Mouse (Mus musculus): ENCODE data around the gene BC005561. TPM values are rescaled to one million over a fixed set of nuclear protein-coding genes. Genes with fewer than 3 reads are reported as not detected.
"Not testable (repeated sequence)": the region's sequence is repeated elsewhere in the genome, so short reads cannot be mapped to it uniquely, and the experiment has no call there.

BC005561 gene
- polyA plus RNA-seq, 1 experiment from 2014 or later: 13.2 TPM

DNA sequence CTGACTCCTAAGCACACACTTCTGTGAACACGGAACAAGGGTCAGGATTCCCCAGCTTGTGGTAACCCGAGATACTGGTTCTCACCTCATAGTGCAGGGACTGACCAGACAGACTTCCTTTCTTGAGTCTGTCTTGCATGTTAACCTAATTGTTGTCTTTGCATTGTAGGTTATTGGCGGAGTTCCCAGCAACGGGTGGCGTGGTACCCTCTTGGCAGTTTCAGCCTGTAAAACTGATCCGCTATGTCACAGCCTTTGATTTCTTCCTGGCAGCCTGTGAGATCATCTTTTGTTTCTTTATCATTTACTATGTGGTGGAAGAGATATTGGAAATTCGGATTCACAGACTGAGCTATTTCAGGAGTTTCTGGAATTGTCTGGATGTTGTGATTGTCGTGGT, 25.3 kb upstream of the BC005561 start:
- H3K27ac ChIP-seq: no peak overlapping the region
- H3K4me1 ChIP-seq: no peaks in the 10 kb centered on the region
- H3K4me3 ChIP-seq: no peak overlapping the region
- WGBS: 69% methylated on average over 8 of the region's 8 CpGs
- no peaks in the 10 kb centered on the region for H3K27me3 ChIP-seq (replicated peaks)
- ATAC-seq (replicated peaks): no peak
- no peaks in the 10 kb centered on the region for H3K9me3 ChIP-seq
- no peak overlapping the region for H3K4me2 ChIP-seq
- H3K9ac ChIP-seq: no peak overlapping the region
- peaks cover 37% of the 10 kb centered on the region for H3K36me3 ChIP-seq (replicated peaks)

DNA sequence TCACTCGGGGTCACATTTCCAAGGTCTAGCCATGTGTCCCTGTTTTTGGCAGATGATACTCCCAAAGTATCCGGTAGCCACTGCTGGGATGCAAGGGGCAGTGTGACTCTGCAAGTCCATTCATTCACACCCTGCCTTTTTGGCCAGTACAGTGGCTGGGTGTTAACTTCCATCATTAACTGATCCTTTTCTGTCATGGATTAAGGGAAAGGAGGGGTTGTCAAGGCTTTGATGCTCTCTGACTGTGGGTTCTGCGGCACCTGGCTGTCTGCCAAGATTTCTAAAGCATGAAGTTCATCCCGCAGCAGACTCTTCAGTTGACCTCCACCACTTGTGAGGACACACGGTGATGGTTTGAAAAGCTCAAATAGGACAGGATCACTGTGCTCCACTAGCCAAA, 16.6 kb upstream of the BC005561 start:
- no peaks in the 10 kb centered on the region for H3K9me3 ChIP-seq
- no peak overlapping the region for H3K4me3 ChIP-seq
- WGBS: 60% methylated on average over 5 of the region's 5 CpGs
- peaks cover 34% of the 10 kb centered on the region for H3K36me3 ChIP-seq (replicated peaks)
- no peak for ATAC-seq (replicated peaks)
- H3K27ac ChIP-seq: no peak overlapping the region
- H3K27me3 ChIP-seq (replicated peaks): no peaks in the 10 kb centered on the region
- H3K4me1 ChIP-seq: no peaks in the 10 kb centered on the region
- no peak overlapping the region for H3K9ac ChIP-seq
- H3K4me2 ChIP-seq: no peak overlapping the region

DNA sequence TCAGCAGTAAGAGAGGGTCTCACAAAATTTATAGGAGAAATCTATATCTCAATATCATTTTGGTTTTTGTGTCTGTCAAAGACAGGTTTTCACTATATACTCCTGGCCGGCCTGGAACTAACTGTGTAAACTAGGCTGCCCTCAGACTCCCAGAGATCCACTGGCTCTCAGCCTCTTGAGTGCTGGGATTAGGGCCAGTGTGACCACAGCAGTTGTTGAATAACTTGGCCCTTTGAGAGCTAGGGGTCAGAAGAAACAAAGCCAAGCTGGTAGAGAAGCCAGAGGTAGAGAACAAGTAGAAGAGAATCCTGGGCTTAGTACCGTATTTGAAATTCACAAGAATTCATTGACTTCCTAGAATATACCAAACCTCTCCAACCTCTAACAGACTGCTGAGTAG, 3.3 kb upstream of the BC005561 start:
- ATAC-seq (replicated peaks): no peak
- peaks cover 11% of the 10 kb centered on the region for H3K4me1 ChIP-seq
- WGBS: 82% methylated on average over 2 of the region's 2 CpGs

DNA sequence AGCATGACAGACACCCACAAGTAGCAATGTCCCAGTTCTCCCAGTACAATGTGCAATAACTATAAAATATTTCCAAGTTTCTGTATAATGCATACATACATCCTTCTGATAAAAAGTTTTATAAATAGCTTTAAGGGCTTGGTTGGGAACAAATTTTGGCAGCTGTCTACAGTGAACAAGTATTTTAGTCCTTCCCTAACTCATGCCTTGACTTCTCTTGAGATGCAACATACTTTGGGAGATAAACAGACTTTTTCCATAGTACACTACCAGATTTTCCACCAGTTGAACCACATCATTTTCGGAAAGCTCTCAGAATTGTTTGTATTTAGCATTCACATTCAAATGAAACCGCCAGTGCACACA, 340 bp upstream of the BC005561 start:
- peak overlapping the region; percentile 90 for H3K4me3 ChIP-seq
- peak overlapping the region; percentile 73; the same call in 1 of the 2 replicates for H3K9ac ChIP-seq
- peak overlapping the region; percentile 70 for H3K4me2 ChIP-seq
- no peaks in the 10 kb centered on the region for H3K9me3 ChIP-seq
- 0% methylated on average over 2 of the region's 2 CpGs for WGBS
- H3K36me3 ChIP-seq (replicated peaks): peaks cover 11% of the 10 kb centered on the region; the same call in 1 of the 2 replicates
- ATAC-seq (replicated peaks): peak; percentile 17
- no peaks in the 10 kb centered on the region for H3K27me3 ChIP-seq (replicated peaks)
- H3K4me1 ChIP-seq: peaks cover 11% of the 10 kb centered on the region
- peak overlapping the region; percentile 50; the same call in 1 of the 2 replicates for H3K27ac ChIP-seq

More for the DNA sequence above, 3.3 kb upstream of the BC005561 start:
- H3K9ac ChIP-seq: no peak overlapping the region
- no peak overlapping the region for H3K4me2 ChIP-seq
- no peaks in the 10 kb centered on the region for H3K9me3 ChIP-seq
- no peak overlapping the region for H3K27ac ChIP-seq
- H3K27me3 ChIP-seq (replicated peaks): no peaks in the 10 kb centered on the region
- H3K4me3 ChIP-seq: no peak overlapping the region
- H3K36me3 ChIP-seq (replicated peaks): peaks cover 19% of the 10 kb centered on the region; the same call in 1 of the 2 replicates

DNA sequence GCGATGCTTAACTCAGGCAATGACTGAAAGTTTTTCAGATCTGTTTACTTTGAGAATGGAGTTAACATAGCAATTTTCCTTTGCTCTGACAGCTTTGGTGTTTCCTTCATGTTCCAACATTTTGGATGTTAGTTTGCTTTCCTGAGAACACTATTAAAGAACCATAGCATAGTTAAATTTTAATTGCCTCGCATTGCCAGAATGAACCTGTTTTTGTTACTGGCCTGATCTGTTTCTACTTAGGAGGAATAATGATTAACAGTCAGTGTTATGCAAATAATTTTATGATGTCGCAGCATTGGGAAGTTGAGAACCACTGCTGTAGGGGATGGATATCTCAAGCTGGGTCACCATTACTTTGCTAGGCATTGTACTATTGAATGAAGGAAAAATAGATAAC, 3.1 kb downstream of the BC005561 start:
- Histone ChIP-seq H3K9ac (no peak overlapping the region), H3K27ac (no peak overlapping the region), H3K4me1 (peaks cover 11% of the 10 kb centered on the region), H3K36me3 (replicated peaks) (peaks cover 9% of the 10 kb centered on the region), H3K4me3 (no peak overlapping the region), H3K27me3 (replicated peaks) (no peaks in the 10 kb centered on the region), H3K9me3 (peaks cover 12% of the 10 kb centered on the region; the same call in 1 of the 2 replicates), H3K4me2 (no peak overlapping the region)
- no peak for ATAC-seq (replicated peaks)
- WGBS: 94% methylated on average over 3 of the region's 3 CpGs

DNA sequence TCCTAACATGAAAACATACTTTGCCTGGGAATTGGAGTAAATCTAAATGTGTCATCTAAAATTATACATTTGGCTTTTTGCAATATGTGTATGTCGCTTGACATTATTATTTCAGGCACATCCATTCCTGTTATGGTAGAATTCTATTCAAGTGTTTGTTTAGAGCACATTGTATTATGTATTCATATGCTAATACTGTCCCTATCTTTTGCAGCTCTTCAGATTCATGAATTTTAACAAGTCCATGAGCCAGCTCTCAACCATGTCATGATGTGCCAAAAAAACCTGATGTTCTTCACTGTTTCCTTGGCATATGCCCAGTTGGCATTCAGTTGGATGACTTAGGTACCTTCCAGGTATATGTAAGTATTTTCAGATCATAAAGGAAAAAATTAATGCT, 30.5 kb downstream of the BC005561 start:
- no peak overlapping the region for H3K4me2 ChIP-seq
- no peak overlapping the region for H3K9ac ChIP-seq
- peaks cover 50% of the 10 kb centered on the region for H3K36me3 ChIP-seq (replicated peaks)
- no peaks in the 10 kb centered on the region for H3K4me1 ChIP-seq
- H3K4me3 ChIP-seq: no peak overlapping the region
- no peaks in the 10 kb centered on the region for H3K9me3 ChIP-seq
- H3K27ac ChIP-seq: no peak overlapping the region
- no peaks in the 10 kb centered on the region for H3K27me3 ChIP-seq (replicated peaks)
- 69% methylated on average over 1 of the region's 1 CpGs for WGBS
- ATAC-seq (replicated peaks): no peak

DNA sequence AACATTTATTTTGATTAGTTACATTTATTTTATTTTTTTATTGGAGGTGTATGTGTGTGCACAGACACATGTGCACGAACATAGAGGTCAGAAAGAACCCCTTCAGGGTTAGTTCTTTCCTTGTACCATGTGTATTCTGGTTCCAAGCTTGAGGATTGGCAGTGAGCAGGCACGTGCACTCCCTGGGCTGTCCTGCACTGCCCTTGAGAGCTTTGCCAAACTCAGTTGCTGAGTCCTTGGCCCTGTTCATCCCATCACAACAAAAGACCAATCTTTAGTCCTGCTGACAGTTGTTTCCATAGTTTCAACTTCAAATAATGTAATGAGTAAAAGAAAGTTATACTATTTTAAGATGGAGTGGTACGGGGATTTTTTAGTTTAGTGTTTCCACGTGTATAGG, 31.2 kb downstream of the BC005561 start:
- no peak overlapping the region for H3K27ac ChIP-seq
- no peaks in the 10 kb centered on the region for H3K9me3 ChIP-seq
- H3K27me3 ChIP-seq (replicated peaks): no peaks in the 10 kb centered on the region
- no peak for ATAC-seq (replicated peaks)
- peaks cover 57% of the 10 kb centered on the region for H3K36me3 ChIP-seq (replicated peaks)
- no peak overlapping the region for H3K9ac ChIP-seq
- H3K4me3 ChIP-seq: no peak overlapping the region
- no peak overlapping the region for H3K4me2 ChIP-seq
- 98% methylated on average over 4 of the region's 4 CpGs for WGBS
- H3K4me1 ChIP-seq: no peaks in the 10 kb centered on the region

DNA sequence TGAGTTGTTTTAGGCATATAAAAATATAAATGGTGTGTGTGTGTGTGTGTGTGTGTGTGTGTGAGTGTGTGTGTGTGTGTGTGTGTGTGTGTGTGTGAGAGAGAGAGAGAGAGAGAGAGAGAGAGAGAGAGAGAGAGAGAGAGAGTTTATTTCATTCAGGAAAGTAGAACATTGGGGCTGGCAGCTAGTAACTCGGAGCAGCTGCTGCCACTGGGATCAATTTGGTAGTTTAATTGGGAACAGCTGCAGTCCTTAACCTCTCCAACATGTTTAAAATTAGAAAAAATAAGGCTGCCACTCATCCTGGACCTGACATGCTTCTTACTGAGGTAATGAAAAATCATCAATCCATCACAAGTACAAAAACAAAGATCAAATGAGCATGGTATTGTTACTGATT, 59.9 kb downstream of the BC005561 start:
- WGBS: 67% methylated on average over 1 of the region's 1 CpGs
- not testable (repeated sequence) for H3K9ac ChIP-seq, H3K9me3 ChIP-seq

DNA sequence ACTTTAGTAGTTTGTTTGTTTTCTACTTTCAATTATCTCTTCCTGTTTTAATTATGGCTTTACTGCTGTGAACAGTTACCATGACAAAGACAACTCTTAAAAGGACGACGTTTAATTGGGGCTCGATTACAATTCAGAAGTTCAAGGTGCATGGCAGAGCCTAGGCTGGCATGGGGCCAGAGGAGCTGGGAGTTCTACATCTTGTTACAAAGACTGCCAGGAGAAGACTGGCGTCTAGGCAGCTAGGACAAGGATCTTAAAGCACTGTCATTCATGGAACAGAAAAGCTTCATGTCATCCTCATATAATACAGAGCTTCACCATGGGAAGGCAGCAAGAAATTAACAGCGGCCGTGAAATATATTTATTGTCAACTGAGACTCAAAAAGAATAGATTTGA, 62.6 kb downstream of the BC005561 start:
- ATAC-seq (replicated peaks): peak; percentile 40
- Histone ChIP-seq H3K27ac (peak overlapping the region; percentile 89), H3K4me3 (peak overlapping the region; percentile 73), H3K36me3 (replicated peaks) (peaks cover 11% of the 10 kb centered on the region), H3K9me3 (peaks cover 4% of the 10 kb centered on the region; the same call in 1 of the 2 replicates), H3K27me3 (replicated peaks) (no peaks in the 10 kb centered on the region), H3K4me2 (peak overlapping the region; percentile 46), H3K4me1 (peaks cover 8% of the 10 kb centered on the region), H3K9ac (peak overlapping the region; percentile 29)
- WGBS: 41% methylated on average over 6 of the region's 6 CpGs

More for the DNA sequence above, 59.9 kb downstream of the BC005561 start:
- not testable (repeated sequence) for H3K4me2 ChIP-seq; H3K4me3 ChIP-seq; H3K36me3 ChIP-seq (replicated peaks); H3K27ac ChIP-seq; H3K4me1 ChIP-seq; ATAC-seq (replicated peaks); H3K27me3 ChIP-seq (replicated peaks)

DNA sequence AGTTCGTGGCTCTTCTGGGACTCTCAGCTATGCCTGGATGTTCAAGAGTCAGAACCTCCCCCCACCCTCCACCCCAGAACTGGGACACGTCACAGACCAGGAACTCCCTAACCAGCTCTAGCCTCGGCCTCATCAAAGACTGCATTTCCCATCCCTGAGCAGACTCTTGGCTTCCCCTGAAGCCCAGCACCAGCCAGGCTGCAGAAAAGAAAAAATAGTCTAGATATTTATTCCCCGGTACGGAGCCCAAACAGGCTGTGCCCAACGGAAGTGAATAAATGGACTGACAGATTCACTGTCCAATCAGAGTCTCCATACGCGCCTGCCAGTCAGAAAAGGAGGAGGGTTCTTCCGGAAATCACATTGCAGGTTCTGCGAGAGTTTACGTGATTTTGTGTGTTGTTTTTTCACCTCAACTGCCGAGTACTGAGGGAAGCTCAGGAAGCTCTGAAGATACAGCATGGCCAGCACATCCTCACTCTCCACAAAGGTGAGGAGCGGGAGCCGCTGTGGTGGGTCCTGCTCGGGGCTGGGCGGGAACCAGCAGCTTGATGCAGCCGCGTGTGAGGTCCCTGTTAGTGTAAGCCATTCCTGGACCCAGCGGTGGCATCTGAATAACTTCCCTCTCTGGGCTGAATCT, 63.2 kb downstream of the BC005561 start:
- Histone ChIP-seq H3K4me3 (peak overlapping the region; percentile 73), H3K4me2 (peak overlapping the region; percentile 55), H3K36me3 (replicated peaks) (peaks cover 11% of the 10 kb centered on the region), H3K27ac (peak overlapping the region; percentile 89), H3K9ac (peak overlapping the region; percentile 92)
- WGBS: 3% methylated on average over 18 of the region's 19 CpGs
- not testable (repeated sequence) for H3K4me1 ChIP-seq; H3K27me3 ChIP-seq (replicated peaks); H3K9me3 ChIP-seq
- peak; percentile 99 for ATAC-seq (replicated peaks)

Other genes starting within 250 kb of the BC005561 start
- 0.23 and 0.24 TPM in 2 replicates for gene Ibsp, start 209.2 kb upstream of the BC005561 start, polyA plus RNA-seq (2015; fragmentation: Nextera tagmentation; extraction: Ambion mirVana)
- gene Mepe, start 183.0 kb upstream of the BC005561 start, polyA plus RNA-seq (2015; fragmentation: Nextera tagmentation; extraction: Ambion mirVana): not detected in 2 replicates
- 11.0 and 14.8 TPM in 2 replicates for gene Spp1, start 73.2 kb upstream of the BC005561 start, polyA plus RNA-seq (2015; fragmentation: Nextera tagmentation; extraction: Ambion mirVana)
- gene Pkd2, start 48.9 kb upstream of the BC005561 start, polyA plus RNA-seq (2015; fragmentation: Nextera tagmentation; extraction: Ambion mirVana): 9.2 TPM in 2 replicates

Data from midbrain, embryonic 15.5 days (tissue).